Mouse (Mus musculus): ENCODE measurements around the gene Npas3.

DNA sequence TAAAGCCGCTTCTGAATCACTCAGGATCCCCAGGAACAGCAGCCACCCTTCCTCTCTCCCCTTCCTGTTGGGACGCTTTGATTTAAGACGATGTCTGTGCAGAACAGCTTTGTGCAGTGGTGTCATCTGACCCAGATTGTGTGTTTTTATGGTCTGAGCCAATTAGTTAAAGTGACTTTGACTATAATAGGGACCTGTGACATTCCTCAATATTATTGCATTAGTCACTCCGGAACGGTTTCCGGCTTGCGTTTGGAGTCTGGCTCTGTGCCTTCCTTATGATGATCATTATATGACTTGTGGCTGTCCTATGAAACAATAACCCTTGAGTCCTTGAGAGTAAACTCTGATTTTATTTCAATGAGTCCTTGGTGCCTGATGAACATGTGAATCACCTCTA, 735.5 kb downstream of the Npas3 start:
- TF ChIP-seq CTCF (IDR thresholded peaks at IDR 0.05) (no peak), EP300 (IDR thresholded peaks at IDR 0.05; ENCODE audit: insufficient read depth, low read depth, low read length) (no peak)

Measured in heart, adult 2 months (tissue).